In the genomic region with DNA sequence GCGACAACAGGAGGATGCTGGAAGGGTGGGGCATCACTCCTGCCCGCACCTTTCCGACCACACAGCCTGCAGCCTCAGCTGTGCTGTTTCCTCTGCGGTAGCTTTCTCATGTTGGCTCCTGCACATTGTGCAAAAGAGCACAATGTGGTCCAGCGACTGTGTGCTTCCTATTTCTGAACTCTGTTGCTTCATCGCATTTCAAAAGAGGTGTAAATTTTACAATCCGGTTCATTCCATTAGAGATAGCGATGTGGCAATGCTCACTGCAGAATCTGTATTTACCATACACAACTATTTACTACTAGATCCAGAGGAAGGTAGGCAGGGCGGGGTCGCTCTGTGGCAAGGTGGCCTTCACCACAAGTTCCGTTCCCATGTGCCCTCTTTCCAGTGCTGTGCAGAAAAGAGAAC, we compare ENCODE assay signal across 12 mouse cellular contexts. TPM values are rescaled to one million over a fixed set of nuclear protein-coding genes. Genes with fewer than 3 reads are reported as not detected.
DNase-seq lines count a peak whose midpoint lies in the region; ATAC-seq lines count a peak whose summit lies in the region.
"Had no signal": no experiment of that assay in that cellular context is flagged by ENCODE, and none has a peak within 500 bp of the region (broad histone marks: within the 10 kb centered on the region; RNA-seq: fewer than 3 reads in every experiment).

No protein-coding gene starts in this region.

- H3K27me3 ChIP-seq in liver, embryonic 15.5 days = peaks cover 2% of the 10 kb centered on the region; the same call in 1 of the 2 replicates
- H3K27me3 ChIP-seq in liver, embryonic 12.5 days (replicated peaks) = peaks cover 8% of the 10 kb centered on the region

- peak; percentile 90 for DNase-seq in induced T-regulatory cell, adult 2 months (ENCODE audit: low read depth)
- peak; percentile 74 for DNase-seq in natural killer cell, adult 2 months (ENCODE audit: low spot score in 2 of 2)
- peak; percentile 79 for DNase-seq in thymus, postnatal 14 days
- DNase-seq in kidney, adult 18-20 months = no peak
- DNase-seq in gastrocnemius, postnatal 4 days (ENCODE audit: low spot score in 2 of 2) = no peak
- DNase-seq in layer of hippocampus, postnatal 10 days (ENCODE audit: low spot score in 2 of 2) = no peak
- DNase-seq: embryo, embryonic 11 days; heart, postnatal 4 days had no signal

- ATAC-seq in liver, embryonic 15.5 days (ENCODE audit: insufficient read depth) = peak; percentile 47; the same call in 1 of the 2 replicates
- ATAC-seq in liver, embryonic 12.5 days = no peak

- H3K4me3 ChIP-seq in liver, embryonic 15.5 days (replicated peaks) = no peak overlapping the region
- no peak overlapping the region for H3K4me3 ChIP-seq in liver, embryonic 12.5 days
- H3K4me3 ChIP-seq: forebrain, embryonic 12.5 days had no signal

- H3K27ac ChIP-seq in liver, embryonic 15.5 days (replicated peaks) = no peak overlapping the region
- no peak overlapping the region for H3K27ac ChIP-seq in liver, embryonic 12.5 days
- H3K27ac ChIP-seq: forebrain, embryonic 12.5 days; kidney, postnatal 0 days had no signal

- 26% methylated on average over 11 of the region's 11 CpGs for WGBS in liver, embryonic 15.5 days (ENCODE audit: insufficient replicate concordance)
- WGBS in liver, embryonic 12.5 days (ENCODE audit: insufficient replicate concordance) = 42% methylated on average over 11 of the region's 11 CpGs

- no peak overlapping the region for H3K4me2 ChIP-seq in liver, embryonic 15.5 days
- H3K4me2 ChIP-seq in liver, embryonic 12.5 days = no peak overlapping the region
- H3K4me2 ChIP-seq: forebrain, embryonic 12.5 days had no signal

- no peaks in the 10 kb centered on the region for H3K9me3 ChIP-seq in liver, embryonic 15.5 days (replicated peaks)
- no peaks in the 10 kb centered on the region for H3K9me3 ChIP-seq in liver, embryonic 12.5 days (replicated peaks)
- H3K9me3 ChIP-seq: forebrain, embryonic 12.5 days had no signal

- H3K9ac ChIP-seq in liver, embryonic 15.5 days = no peak overlapping the region
- H3K9ac ChIP-seq in liver, embryonic 12.5 days = no peak overlapping the region
- H3K9ac ChIP-seq: forebrain, embryonic 12.5 days had no signal

- peaks cover 31% of the 10 kb centered on the region for H3K4me1 ChIP-seq in liver, embryonic 15.5 days (replicated peaks)
- H3K4me1 ChIP-seq in liver, embryonic 12.5 days = peaks cover 42% of the 10 kb centered on the region

- H3K36me3 ChIP-seq in liver, embryonic 15.5 days (replicated peaks) = no peaks in the 10 kb centered on the region
- no peaks in the 10 kb centered on the region; the same call in 1 of the 2 replicates for H3K36me3 ChIP-seq in liver, embryonic 12.5 days
- H3K36me3 ChIP-seq: forebrain, embryonic 12.5 days had no signal

RNA-seq across cellular contexts. Expression of gene Ripor2, which starts 17.6 kb away (rescaled TPM):
- 3.1 and 3.2 TPM in 2 replicates for polyA plus RNA-seq in liver, embryonic 15.5 days (2015; fragmentation: Nextera tagmentation; extraction: Ambion mirVana)
- 6.6 and 8.3 TPM in 2 replicates for polyA plus RNA-seq in liver, embryonic 12.5 days (2016; fragmentation: Nextera tagmentation; extraction: Ambion mirVana)
- 10 to 100 TPM; 14.7 to 17.8 TPM for total RNA-seq in gastrocnemius, postnatal 4 days (2021)
- total RNA-seq in layer of hippocampus, postnatal 10 days (2021) = 10 to 100 TPM; 70.4 to 73.3 TPM

Comparison
In these comparisons a context has a peak if more than half of its experiments do, and no peak if none do; other contexts are left out.
1. DNase-seq: peak in induced T-regulatory cell, adult 2 months (single experiment), natural killer cell, adult 2 months (2 of 2) and thymus, postnatal 14 days (single experiment); none in kidney, adult 18-20 months (single experiment), gastrocnemius, postnatal 4 days (0 of 2) and layer of hippocampus, postnatal 10 days (0 of 2).